Mouse (Mus musculus) ES-E14 (cell line): ENCODE results near the gene Iqch.

ENCODE experiments used
- CHD2 ChIP-seq: IDR thresholded peaks from 2 replicates; pipeline ENCODE4 v1.6.1; 2014; ENCODE audit warnings: mild to moderate bottlenecking, low read depth, low read length, inconsistent platforms
- HCFC1 ChIP-seq: IDR thresholded peaks from 2 replicates; pipeline ENCODE4 v1.6.1; 2012; ENCODE audit warnings: low read length, inconsistent platforms, borderline replicate concordance; ENCODE audit not compliant: insufficient read depth
- MAFK ChIP-seq: IDR thresholded peaks from 2 replicates; pipeline ENCODE4 v1.6.1; 2014; ENCODE audit warnings: mild to moderate bottlenecking, low read depth, low read length, inconsistent platforms; ENCODE audit not compliant: insufficient read depth
- ZC3H11A ChIP-seq: IDR thresholded peaks from 2 replicates; pipeline ENCODE4 v1.6.1; 2012; ENCODE audit warnings: low read depth, mild to moderate bottlenecking, inconsistent platforms, low read length, borderline replicate concordance
- ZNF384 ChIP-seq: IDR thresholded peaks from 2 replicates; pipeline ENCODE4 v1.6.1; 2012; ENCODE audit warnings: low read depth, low read length, inconsistent platforms

DNA sequence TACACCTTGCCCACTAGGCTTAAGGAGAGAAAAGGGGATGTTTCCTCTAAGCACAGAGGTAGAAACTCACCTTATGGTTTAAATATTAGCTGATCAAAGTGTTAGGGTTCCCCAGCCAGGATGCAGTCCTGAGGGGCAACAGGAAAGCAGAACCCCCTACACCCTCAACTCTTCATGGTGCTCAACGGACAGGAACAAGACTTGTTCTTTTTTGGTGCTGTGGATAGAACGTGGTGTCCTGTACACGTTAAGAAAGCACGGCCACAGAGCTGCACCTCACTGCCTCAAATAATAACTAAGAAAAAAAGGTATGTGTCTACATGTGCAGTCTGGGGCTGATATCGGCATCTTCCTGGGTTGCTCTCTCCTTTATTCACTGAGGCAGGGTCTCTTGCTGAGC, 53.3 kb downstream of the Iqch start:
- TF ChIP-seq ZNF384 = no peak
- no peak for TF ChIP-seq CHD2
- TF ChIP-seq ZC3H11A = no peak
- no peak for TF ChIP-seq MAFK
- no peak for TF ChIP-seq HCFC1
